Mouse (Mus musculus) brain, embryonic 14.5 days (tissue): ENCODE results near the gene Nfkbia. TPM values are rescaled to one million over a fixed set of nuclear protein-coding genes. Genes with fewer than 3 reads are reported as not detected.

Experiments used
- DNase-seq: peaks from one replicate; pipeline ENCODE4 v3.0.0-alpha.2; 2011; ENCODE audit warnings: low read depth
- CTCF ChIP-seq: fragments of 200-500 bp; IDR thresholded peaks from 2 replicates; pipeline ENCODE4 v1.5.1; 2012; ENCODE audit warnings: inconsistent platforms, mild to moderate bottlenecking, moderate library complexity, borderline replicate concordance; ENCODE audit not compliant: insufficient read depth, insufficient read length; ENCODE audit errors: extremely low read depth
- POLR2A ChIP-seq: fragments of 200-500 bp; IDR thresholded peaks from 2 replicates; pipeline ENCODE4 v1.6.1; 2012; ENCODE audit warnings: mild to moderate bottlenecking, inconsistent platforms, borderline replicate concordance; ENCODE audit not compliant: poor library complexity, insufficient read depth, insufficient read length, severe bottlenecking; ENCODE audit errors: extremely low read depth
- polyA plus RNA-seq: library from polyadenylated mRNA; depleted of rRNA; stranded (reverse); fragments of >200 nt; gene quantifications from 2 replicates; pipeline ENCODE4 v1.2.3, GENCODE M21; 2012

The Nfkbia gene
- polyA plus RNA-seq, 1 experiment, result 41.0 TPM

DNA sequence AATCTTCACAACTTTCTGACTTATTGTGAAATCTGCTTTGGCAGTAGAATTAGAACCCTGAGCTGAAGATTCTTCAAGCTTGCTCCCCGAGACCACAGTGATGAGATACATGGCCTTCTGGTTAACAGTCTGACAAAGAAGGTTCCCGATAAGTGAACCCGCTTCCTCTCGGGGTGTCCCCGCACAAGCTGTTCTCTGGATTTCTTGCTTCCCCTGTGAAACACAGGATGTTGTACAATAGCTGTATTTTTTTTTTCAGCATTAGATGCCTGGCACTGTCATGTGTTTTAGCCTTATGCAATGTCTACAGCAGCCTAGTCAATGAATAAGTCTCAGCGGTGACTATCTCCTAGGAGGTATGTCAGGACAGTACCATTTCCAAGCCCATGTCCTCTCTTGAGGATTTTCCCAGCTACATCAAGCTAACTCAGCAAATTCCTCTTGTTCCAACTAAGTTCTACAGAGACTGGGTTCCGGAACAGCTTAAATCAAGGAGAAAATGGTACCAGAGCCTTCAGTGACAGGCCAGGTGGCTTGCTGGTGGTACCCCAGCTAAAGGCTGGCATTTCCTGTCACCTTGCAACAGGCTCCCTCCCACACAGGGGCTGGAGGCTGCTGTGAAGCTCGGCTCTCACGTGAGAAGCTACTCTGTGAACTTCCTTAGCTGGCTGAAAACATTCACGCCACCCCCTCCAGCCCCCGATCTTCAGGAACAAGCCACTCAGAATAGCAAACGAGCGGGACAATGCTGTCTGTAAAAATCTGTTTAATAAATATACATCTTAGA, 3.6 kb downstream of the Nfkbia start:
- no peak for TF ChIP-seq POLR2A
- TF ChIP-seq CTCF, result no peak
- no peak for DNase-seq

DNA sequence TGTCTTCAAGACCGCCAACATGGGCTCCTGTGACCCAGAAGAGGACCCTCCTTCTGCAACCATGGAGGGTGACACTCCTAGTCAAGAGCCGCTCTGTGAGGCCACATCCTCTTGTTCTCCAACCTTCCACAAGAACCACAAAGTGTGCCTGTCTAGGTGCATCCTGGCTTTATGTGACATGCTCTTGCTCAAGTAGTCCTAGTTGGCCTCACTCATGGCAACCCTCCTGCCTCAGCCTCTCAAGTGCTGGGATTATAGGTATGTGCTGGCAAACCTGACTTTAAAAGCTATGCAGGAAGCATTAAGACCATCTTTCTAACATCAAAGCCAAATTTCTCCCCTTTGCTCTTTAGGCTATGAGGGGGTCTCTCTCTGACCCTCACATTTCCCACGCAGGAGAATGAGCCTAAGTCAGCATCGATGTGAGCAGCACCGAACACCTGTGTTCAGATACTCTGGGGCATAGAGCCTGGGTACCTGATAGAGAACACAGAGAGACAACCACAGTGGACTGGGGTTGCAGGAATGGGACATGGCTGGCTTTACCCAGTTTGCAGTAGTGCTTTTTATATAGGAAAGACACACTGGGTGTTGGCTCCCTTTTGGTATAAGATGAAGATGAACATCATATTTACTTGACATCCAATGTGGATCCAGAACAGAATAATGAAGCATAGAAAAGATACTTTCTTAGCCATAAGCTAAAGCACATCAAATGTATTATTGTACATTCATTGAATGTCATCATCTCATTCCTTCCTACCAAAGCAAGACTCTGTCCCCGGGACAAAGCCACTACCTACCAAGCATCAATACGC, 4.4 kb downstream of the Nfkbia start:
- TF ChIP-seq POLR2A, result no peak
- TF ChIP-seq CTCF, result no peak
- no peak for DNase-seq

DNA sequence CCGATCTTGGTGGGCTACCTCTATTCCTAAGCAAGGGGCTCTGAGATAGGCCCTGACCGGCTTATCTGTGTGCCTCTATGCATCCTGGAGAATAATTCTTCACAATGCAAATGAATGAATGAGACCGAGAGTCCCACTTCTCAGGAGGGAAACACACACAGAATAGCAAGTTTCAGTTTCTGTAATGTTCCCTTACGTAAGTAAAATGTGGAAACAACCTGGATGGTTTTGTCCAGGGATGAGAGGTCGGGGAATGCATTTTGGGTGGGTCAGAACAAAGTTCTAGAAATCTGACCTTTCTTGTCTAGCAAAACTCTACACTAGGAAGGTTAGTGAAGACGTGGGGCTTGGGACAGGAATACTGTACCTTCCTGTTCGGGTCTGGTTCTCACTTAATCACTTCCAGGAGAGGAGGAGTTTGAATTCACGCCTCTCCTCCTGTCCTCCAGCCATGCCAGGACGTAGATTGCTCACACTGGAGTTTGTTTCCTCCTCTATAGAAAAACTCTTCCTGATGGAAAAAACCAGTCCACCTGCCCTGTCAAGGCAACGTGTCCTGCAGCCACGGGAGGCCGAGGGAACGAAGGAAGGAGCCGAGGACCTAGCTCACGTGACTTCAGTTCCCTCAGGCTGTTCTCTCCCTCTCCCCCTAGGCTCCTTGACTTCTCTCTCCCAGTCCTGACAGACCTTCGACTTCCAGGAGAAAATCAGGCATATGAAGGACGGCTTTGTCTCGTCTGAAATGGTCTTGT, 5.3 kb downstream of the Nfkbia start:
- no peak for DNase-seq
- no peak for TF ChIP-seq CTCF
- TF ChIP-seq POLR2A, result no peak

DNA sequence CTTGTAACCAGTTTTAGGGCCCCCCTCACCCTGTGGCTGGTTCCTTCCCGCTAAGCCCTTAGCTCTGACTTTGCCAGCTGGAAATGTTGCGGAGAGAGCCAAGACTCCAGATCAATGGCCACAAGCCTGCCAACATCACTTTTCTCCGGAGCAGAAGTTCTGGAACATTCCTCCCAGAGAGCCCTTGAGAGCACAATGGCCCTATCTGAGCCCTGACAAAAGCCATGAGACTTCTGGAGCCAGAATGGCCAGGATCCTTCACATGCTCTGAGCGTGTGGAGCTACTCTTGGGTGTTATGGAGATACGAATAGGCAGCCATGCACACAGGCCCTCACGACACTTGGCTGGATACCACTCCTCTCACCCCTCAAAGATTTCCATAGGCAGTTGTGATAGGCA, 7.6 kb downstream of the Nfkbia start:
- TF ChIP-seq POLR2A, result no peak
- no peak for TF ChIP-seq CTCF
- no peak for DNase-seq

DNA sequence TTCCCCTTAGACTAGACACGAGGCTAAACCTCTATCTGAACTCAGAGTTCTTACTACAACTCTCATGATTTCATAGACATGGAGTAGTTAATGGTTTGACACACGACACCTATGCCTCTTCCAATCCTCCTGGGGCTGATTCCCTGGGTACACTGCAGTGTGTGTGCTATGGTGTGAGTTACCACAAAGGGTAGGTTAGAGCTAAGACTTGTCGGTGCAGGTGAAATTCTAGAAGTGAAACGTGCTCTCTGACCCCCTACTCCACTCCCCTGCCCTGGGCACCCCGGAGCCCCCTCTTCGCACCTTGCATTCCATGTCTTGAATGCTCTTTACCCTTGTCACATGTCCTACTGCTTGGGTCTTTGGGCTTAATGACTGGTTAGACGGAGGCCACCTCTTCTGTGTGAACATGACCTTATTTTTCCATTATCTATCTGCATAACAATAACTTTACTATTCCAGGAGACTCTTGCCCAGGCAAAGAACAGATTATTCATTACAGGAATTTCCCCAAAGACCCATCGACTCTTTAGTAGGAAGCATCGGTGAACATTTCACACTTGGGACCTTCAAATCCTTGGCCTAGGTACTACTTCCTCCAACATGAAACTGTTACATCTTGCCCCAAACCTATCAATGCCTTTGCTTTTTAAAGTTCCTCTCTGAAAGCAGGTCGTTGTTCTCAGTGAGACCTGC, 8.2 kb downstream of the Nfkbia start:
- no peak for TF ChIP-seq POLR2A
- no peak for TF ChIP-seq CTCF
- no peak for DNase-seq

DNA sequence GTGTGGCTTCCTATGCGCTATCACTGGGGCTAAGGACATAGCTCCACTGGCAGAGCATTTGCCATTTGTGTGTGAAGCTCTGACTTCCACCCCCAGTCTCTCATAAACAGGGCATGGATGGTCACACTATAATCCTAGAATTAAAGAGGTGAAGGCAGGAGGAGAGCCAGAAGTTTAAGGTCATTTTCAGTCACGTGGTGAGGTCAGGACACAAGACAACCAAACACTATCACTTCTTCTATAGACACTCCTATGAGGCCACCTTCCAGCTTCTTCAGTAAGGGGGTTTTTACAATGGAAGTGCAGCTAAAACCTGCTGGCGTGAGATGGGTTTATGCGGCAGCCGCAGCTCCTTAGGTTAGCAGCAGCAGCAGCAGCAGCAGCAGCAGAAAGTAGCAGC, 8.9 kb downstream of the Nfkbia start:
- TF ChIP-seq CTCF (no peak), POLR2A (no peak)
- DNase-seq, result no peak

DNA sequence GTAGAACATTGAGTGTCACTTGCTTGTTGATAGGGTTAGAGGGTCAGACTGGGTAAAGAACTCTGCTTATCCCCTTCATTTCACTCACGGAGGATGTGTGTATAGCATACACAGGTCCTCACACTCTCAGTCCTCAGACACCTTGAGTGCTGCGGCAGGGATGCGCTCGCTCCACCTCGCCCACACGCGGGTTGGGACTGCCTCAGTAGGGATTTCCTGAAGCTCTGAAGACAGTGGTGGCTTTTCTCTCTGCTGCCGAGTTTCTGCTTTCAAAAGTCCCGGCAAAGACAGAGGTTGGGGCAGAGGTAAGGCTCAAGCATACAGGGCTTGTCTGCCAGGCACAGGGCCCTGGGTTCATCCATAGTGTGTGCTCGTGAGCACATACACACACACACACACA, 9.7 kb downstream of the Nfkbia start:
- TF ChIP-seq CTCF (no peak), POLR2A (no peak)
- DNase-seq, result no peak

DNA sequence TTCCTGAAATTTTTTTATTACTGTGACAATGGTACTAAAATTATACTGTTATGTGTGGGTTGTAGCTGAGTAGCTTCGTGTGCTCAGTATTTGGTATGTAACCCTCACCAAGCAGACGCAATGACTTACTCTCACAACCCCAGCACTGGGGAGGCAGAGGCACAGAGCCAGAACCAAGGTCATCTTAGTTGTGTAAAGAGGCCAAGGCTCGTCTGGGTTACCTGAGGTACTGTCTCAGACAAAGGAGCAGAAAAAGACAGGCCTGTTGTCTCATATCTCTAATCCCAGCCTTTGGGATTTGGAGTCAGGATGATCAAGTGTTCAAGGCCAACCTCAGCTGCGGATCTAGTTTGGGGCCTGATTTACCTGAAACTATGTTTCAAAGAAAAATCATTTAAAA, 10.7 kb downstream of the Nfkbia start:
- TF ChIP-seq POLR2A, result no peak
- no peak for TF ChIP-seq CTCF
- no peak for DNase-seq

DNA sequence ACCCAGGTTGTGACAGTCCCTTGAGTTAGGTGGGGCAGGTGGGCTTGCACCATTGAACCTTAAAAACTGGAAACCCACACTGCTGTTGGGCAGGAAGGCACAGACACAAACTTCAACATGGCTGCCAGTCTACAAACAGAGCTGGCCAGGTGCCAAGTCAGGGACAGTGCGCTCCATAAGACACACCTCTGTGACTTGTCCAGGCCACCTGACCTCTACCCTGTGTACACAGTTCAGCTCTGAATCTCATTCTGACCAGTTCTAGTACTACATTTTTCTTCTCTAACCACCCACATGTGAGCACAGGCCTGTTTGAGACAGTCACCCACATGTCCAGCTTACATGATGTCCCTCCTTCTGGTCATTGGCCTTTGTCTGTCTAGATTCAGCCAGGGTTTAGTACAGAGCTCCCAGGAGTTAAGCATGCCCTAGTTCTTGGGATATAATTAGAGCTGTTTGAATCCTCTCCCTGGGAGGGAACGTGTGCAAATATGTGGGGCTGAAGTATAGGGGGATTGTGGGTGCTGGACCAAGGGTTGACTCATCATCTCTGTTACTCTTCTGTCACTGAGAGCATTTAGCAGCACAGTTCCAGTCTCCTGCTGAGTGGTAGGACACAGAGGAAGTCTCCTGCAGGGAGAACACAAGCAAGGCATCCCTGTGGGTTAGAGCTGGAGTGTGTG, 11.8 kb downstream of the Nfkbia start:
- TF ChIP-seq POLR2A (no peak), CTCF (no peak)
- DNase-seq, result no peak

DNA sequence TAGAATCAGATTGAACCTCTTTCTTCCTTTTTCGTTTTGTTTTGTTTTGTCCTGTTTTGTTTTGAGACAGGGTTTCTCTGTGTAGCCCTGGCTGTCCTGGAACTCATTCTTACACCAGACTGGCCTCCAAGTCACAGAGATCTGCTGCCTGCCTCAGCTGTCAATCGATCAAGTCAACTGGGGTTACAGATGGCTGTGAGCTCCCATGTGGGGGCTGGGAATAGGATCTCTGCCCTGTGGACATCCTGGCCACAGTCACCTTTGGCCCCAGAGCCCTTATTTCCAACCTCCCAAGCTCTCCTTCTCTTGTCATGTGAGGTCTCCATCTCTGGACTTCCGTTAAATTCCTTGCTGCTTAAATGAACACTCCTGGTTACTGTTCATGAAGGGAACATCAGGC, 13.5 kb downstream of the Nfkbia start:
- TF ChIP-seq CTCF (no peak), POLR2A (no peak)
- DNase-seq, result no peak

DNA sequence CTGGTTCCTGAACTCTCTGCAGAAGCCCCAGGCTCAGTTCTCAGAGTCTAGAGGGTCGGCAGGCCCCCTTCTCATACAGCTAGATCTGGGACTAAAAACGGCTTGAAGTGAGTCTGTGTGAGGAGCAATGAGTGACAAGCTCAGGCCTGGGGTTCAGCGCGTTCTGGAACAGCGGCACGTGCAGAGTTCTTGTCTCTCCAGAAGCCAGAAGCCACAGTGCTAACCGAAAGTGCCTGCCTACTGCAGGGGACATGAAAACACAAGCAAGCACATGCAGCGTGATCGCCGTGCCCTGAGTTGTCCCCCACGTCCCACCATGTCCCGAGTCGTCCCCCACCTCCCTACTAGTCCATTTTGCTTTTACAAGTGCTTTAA, 18.3 kb downstream of the Nfkbia start:
- DNase-seq, result no peak
- no peak for TF ChIP-seq POLR2A
- no peak for TF ChIP-seq CTCF
